Mouse (Mus musculus): ENCODE data around the gene Matk.

Matk gene

GRCm38 (mm10) chr10:81244146-81244545 lies 8.6 kb upstream of the Matk start:
- no peak for DNase-seq

- peak; percentile 81 to 83 for DNase-seq
Measured at GRCm38 (mm10) chr10:81244595-81244994, 8.1 kb upstream of the Matk start.

- DNase-seq: peak in 1 of 2 experiments; percentile 7
Measured at GRCm38 (mm10) chr10:81245166-81245565, 7.6 kb upstream of the Matk start.

GRCm38 (mm10) chr10:81247804-81248203 lies 4.9 kb upstream of the Matk start:
- DNase-seq: peak in 1 of 2 experiments; percentile 42

GRCm38 (mm10) chr10:81249442-81249841 lies 3.3 kb upstream of the Matk start:
- DNase-seq: peak in 1 of 2 experiments; percentile 19

- no peak for DNase-seq
Measured at GRCm38 (mm10) chr10:81254886-81255285, 2.2 kb downstream of the Matk start.

GRCm38 (mm10) chr10:81257158-81258039 lies 4.7 kb downstream of the Matk start:
- DNase-seq: peak; percentile 47 to 76

GRCm38 (mm10) chr10:81259225-81259884 lies 6.6 kb downstream of the Matk start:
- no peak for DNase-seq

- DNase-seq: no peak
Measured at GRCm38 (mm10) chr10:81261025-81261424, 8.3 kb downstream of the Matk start.

GRCm38 (mm10) chr10:81265540-81265939 lies 12.8 kb downstream of the Matk start:
- peak in 1 of 2 experiments; percentile 36 for DNase-seq

- peak; percentile 95 to 96 for DNase-seq
Measured at GRCm38 (mm10) chr10:81266211-81267105, 13.7 kb downstream of the Matk start, which contains the start of the genes Mrpl54 and Apba3. TSS of gene Mrpl54 (minus strand) at chr10:81266934. TSS of gene Apba3 (plus strand) at chr10:81266960.

- DNase-seq: peak; percentile 60 to 74
Measured at GRCm38 (mm10) chr10:81268056-81268455, 15.3 kb downstream of the Matk start.

- peak in 1 of 2 experiments; percentile 31 for DNase-seq
Measured at GRCm38 (mm10) chr10:81268643-81269412, 16.1 kb downstream of the Matk start.

GRCm38 (mm10) chr10:81272356-81272755 lies 19.6 kb downstream of the Matk start:
- DNase-seq: no peak

GRCm38 (mm10) chr10:81273842-81274241 lies 21.1 kb downstream of the Matk start:
- no peak for DNase-seq

- DNase-seq: no peak
Measured at GRCm38 (mm10) chr10:81277676-81278075, 24.9 kb downstream of the Matk start.

- DNase-seq: no peak
Measured at GRCm38 (mm10) chr10:81279496-81279895, 26.8 kb downstream of the Matk start.

GRCm38 (mm10) chr10:81284189-81284588 lies 31.5 kb downstream of the Matk start:
- no peak for DNase-seq

- peak in 1 of 2 experiments; percentile 60 for DNase-seq
Measured at GRCm38 (mm10) chr10:81284719-81285118, 32.0 kb downstream of the Matk start.

- peak; percentile 96 to 97 for DNase-seq
Measured at GRCm38 (mm10) chr10:81285694-81286450, 33.1 kb downstream of the Matk start.

GRCm38 (mm10) chr10:81286586-81286985 lies 33.9 kb downstream of the Matk start:
- peak in 1 of 2 experiments; percentile 43 for DNase-seq

All from thymus, postnatal 36 days (tissue).